Mouse (Mus musculus) brain, embryonic 14.5 days (tissue): ENCODE measurements around the gene Map3k19. TPM values are rescaled to one million over a fixed set of nuclear protein-coding genes. Genes with fewer than 3 reads are reported as not detected.

ENCODE experiments used
- DNase-seq: peaks from one replicate; pipeline ENCODE4 v3.0.0-alpha.2; 2011; ENCODE audit warnings: low read depth
- CTCF ChIP-seq: fragments of 200-500 bp; IDR thresholded peaks from 2 replicates; pipeline ENCODE4 v1.5.1; 2012; ENCODE audit warnings: inconsistent platforms, mild to moderate bottlenecking, moderate library complexity, borderline replicate concordance; ENCODE audit not compliant: insufficient read depth, insufficient read length; ENCODE audit errors: extremely low read depth
- POLR2A ChIP-seq: fragments of 200-500 bp; IDR thresholded peaks from 2 replicates; pipeline ENCODE4 v1.6.1; 2012; ENCODE audit warnings: mild to moderate bottlenecking, inconsistent platforms, borderline replicate concordance; ENCODE audit not compliant: poor library complexity, insufficient read depth, insufficient read length, severe bottlenecking; ENCODE audit errors: extremely low read depth
- polyA plus RNA-seq: library from polyadenylated mRNA; depleted of rRNA; stranded (reverse); fragments of >200 nt; gene quantifications from 2 replicates; pipeline ENCODE4 v1.2.3, GENCODE M21; 2012

Gene Map3k19
- polyA plus RNA-seq, 1 experiment, result 0.75 TPM

DNA sequence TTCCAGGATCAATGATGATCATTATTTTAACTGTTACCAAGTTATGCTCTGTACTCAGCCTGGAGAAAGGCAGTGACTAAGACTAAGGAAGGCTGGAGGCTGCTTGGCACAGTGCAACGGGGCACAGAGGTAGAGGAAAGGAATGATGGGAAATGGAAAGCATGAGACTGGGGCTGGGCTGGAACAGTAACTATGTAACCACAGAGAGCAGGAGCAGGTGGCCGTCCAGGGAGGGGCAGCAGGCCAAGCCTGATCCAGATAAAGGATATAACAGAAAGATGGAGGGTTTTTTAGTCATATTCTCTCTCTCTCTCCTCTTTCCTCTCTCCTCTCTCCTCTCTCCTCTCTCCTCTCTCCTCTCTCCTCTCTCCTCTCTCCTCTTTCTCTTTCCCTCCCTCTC, 21.1 kb downstream of the Map3k19 start:
- DNase-seq, result no peak
- TF ChIP-seq CTCF (no peak), POLR2A (no peak)

DNA sequence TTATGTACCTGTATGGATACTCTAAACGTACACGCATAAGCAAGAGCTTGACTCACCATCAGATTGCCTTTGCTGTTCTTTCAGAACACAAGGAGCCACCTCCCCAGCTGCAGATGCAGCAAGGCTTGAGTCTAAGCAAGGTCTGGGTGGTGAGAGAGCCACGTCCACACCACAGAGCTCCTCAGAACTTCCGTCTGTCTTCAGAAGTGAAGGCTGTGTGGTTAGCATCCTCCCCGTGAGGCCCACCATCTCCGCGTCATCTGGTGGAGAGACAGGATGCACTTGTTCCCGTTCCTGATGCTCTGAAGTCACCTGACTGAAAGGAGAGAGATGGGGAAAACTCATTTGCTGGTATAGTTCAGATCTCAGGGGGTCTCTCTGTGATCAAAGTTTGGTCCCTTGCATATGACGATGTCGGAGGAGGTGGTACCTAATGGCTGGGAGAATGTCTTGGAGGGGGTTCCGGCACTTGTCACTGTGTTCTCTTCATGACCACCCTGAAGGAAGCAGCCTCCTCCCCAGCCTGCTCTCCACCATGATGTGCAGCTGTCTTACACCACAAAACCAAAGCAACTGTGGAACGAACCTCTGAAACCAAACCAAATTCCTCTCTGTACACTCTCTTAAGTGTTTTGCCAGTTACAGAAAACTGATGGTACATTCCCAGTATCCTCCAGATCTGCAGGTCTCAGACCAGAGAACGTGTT, 24.5 kb downstream of the Map3k19 start:
- no peak for DNase-seq

DNA sequence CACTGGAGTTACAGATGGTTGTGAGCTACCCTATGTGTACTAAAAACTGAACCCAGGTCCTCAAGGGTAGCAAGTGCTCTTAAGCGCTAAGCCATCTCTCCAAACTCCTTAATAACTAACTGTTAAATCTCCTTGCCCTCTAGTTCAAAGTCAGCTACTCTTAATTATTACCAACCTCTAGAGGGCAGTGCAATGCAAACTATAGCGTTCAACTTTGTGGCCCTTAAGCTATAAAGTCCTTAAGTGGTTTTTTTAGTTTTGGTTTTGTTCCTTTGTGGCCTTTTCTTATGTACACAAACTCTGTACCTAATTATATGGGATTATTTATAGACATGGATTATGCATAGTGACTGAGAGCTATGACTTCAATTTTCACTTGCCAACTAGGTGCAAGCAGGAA, 27.5 kb downstream of the Map3k19 start:
- peak; percentile 80 for DNase-seq
- TF ChIP-seq POLR2A (no peak), CTCF (no peak)

More for the DNA sequence above, 24.5 kb downstream of the Map3k19 start:
- no peak for TF ChIP-seq CTCF

DNA sequence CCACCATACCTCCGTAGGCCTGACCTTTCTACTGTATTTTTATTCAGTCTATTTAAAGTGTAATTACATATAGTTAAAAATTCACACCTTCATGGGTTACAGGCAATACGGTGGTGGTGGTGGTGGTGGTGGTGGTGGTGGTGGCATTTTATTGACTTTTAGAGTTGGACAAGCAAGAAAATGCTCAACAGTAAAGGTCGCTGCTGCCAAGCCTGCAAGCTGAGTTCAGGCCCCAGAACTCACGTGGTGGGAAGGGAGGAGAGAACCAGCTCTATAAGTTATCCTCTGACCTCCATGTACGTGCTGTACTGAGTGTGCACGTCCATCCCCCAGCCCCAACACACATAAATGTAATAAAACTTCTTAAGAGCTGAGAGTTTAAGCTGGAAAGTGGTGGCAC, 38.5 kb downstream of the Map3k19 start:
- TF ChIP-seq POLR2A (no peak), CTCF (no peak)
- DNase-seq, result no peak

DNA sequence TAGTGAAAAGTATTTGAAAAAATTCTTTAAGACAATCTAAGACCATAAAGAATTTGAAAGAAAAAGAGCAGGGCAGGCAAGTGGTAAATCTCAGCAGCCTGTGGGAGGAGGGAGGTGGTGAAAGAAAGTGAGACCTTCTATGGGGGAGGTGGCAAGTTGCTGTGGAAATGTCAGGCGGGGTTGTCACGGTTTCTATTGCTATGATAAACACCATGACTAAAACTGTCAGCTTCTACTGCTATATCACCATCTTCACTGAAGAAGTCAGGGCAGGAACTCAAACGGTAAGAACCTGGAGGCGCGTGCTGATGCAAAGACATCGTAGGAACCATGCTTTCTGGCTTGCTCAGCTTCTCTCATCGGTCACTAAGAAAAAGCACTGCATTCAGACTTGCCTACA, 41.9 kb downstream of the Map3k19 start:
- DNase-seq, result no peak
- no peak for TF ChIP-seq CTCF
- TF ChIP-seq POLR2A, result no peak

DNA sequence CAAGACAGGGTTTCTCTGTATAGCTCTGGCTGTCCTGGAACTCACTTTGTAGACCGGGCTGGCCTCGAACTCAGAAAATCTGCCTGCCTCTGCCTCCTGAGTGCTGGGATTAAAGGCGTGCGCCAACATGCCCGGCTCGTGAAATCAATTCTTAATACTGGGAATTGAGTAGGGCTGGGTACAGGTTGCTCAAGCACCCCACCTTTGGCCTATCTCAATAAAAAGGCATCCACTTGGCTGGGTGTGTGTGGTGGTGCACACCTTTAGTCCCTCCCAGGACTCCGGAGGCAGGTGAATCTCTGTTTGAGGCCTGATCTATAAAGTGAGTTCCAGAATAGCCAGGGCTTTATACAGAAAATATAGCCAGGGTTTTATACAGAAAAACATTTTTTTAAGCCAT, 46.2 kb downstream of the Map3k19 start:
- TF ChIP-seq POLR2A (no peak), CTCF (no peak)
- DNase-seq, result no peak

DNA sequence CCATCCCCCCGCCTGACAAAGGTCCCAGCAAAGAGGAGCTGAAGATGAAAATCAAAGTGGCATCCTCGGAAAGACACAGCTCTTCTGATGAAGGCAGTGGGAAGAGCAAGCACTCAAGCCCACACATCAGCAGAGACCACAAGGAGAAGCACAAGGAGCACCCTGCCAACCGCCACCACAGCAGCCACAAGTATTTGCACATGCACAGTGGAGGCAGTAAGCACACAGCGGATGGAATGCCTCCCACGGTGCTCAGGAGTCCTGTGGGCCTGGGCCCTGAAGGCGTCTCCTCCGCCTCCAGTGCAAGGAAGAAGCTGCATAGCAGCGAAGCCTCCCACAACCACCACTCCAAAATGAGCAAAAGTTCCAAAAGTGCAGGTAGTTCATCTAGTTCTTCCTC, 51.9 kb downstream of the Map3k19 start:
- no peak for DNase-seq
- TF ChIP-seq CTCF (no peak), POLR2A (no peak)

DNA sequence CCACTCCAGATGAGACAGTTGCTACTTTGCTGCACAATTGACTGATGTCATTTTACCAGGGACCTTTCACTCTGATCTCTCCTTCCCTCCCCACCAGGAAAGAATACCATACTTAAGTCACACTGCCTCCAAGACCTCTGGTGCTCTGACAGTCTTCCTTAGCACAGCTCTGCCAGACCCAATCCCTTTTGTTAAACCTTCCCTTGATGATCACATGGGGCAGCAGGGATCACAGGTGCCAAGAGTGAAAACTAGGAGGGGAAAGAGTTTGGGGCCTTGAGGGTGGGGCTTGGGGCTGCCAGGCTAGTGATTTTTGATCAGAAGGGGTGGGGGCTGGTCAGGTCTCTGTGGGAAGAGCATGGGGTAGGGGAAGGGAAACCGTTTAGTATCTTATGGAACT, 58.1 kb downstream of the Map3k19 start:
- no peak for DNase-seq

DNA sequence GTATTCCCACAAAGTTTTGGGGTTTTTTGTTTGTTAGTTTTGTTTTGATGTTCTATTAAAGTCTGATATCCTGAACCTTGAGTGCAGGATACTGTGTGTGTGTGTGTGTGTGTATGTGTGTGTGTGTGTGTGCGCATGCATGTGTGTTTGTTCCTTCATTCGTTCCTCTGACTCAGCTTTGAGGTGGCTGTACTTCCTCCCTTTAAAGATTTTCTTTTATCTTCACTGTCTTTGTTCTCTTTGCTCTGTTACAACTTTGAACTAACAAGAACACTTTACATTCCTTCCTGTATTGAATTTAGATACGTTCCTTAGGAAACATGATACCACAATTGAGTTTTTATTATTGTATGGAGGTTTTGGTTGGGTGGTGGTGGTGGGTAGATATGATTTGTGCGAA, 58.5 kb downstream of the Map3k19 start:
- no peak for DNase-seq
- TF ChIP-seq POLR2A, result no peak
- TF ChIP-seq CTCF, result no peak

More for the DNA sequence above, 58.1 kb downstream of the Map3k19 start:
- no peak for TF ChIP-seq CTCF
- no peak for TF ChIP-seq POLR2A

DNA sequence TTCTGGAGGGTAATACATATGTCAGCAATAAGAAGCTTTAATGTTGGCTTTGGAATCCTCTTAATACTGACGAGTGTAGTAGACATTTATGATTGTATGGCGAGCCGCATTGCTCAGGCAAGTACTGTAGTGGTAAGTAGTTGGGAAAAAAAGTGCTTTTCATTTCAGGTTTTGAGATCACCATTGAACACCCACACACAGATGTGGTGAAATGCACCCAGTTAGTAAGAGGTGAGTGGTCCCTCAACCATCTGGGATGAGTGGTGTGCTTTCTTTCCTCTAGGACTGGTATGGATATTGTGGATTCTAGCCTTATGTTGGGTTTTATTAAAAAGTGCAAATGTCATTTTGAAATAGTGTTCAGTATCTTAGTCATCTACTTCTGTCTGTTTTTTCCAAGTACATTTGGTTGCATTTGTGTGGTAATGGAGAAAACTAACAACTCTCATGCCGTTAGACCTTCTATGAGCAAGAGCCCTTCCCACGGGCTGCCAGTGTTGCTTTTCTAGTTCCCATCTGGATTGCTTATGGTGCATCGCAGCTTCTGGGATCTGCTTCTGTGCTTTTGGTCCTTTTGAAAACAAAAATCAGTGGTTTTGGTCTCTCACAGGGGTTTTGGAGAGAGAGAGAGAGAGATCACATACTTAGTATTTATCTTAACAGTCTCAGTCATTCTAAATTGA, 59.6 kb downstream of the Map3k19 start:
- TF ChIP-seq CTCF (no peak), POLR2A (no peak)
- no peak for DNase-seq

DNA sequence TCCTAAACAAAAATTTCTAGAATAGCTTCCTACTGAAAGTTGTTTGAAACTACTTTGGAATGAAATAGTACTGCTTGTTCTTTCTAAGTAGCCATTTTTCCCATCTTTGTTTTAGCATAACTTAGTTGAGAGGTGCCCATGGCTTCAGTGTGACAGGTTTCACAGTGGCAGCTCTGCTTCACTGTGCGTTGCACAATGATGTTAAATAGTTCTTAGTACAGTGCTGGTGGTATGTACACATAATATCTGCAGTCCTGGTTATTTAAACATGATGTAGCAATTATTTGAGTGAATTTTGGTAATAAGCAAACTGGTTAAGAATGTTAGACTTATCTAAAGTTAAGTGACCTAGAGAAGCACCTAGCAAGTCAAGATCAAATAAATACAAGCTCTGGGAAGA, 61.4 kb downstream of the Map3k19 start:
- TF ChIP-seq CTCF (no peak), POLR2A (no peak)
- DNase-seq, result no peak

DNA sequence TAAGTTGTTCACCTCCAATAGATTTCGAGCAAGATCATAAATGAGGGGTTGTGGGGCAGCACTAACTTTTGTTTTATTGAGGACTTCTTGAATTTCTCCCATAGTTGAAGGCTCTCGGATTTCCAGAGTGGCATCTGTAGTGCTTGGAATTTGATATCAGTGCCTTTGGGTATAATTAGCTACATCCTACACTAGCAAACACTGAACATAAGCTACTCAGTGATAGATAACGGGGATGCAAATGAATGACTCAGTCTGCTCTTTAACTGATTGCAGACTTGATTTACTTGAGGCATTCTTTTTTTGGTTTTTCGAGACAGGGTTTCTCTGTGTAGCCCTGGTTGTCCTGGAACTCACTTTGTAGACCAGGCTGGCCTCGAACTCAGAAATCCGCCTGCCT, 65.9 kb downstream of the Map3k19 start:
- no peak for DNase-seq
- TF ChIP-seq POLR2A, result no peak
- no peak for TF ChIP-seq CTCF

DNA sequence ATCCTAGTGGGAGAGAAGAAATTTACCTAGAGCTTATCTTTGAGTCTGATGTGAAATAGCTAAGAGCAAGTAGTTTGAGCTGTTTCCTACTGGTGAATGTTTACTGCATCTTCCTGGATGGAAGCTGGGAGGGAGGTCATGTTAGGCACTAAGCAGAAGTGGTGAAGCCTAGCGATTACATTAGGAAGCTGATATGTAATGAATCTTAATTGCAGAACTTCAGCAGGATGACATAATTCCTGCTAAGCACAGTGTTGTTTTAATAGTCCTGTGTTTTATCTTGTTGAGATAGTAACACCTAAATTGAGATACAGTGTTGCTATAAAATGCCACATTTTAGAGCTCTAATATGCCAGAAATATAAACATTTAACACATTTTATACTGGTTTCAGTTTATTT, 68.9 kb downstream of the Map3k19 start:
- no peak for DNase-seq

DNA sequence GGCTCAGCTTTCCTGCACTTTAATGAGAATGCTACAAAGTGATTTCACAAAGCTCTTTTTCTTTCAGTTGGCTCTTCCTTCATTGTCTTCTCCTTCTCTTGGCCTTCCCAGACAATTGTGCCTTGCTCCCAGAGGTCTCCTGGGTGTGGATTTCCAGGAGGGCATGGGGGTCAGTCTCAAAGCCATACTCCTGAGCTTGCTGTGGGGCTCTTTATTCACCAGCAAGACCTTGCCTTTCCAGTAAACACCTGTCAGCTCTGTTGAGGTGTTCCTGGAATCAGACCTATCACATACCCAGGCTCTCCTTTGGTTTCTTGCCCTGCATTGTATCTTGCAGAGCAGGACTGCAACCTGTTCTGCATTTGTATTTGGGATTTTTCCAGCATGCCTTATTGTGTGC, 71.0 kb downstream of the Map3k19 start:
- no peak for DNase-seq
- no peak for TF ChIP-seq POLR2A

More for the DNA sequence above, 68.9 kb downstream of the Map3k19 start:
- TF ChIP-seq POLR2A (no peak), CTCF (no peak)
